Mouse (Mus musculus): ENCODE results near the gene A2ml1. TPM values are rescaled to one million over a fixed set of nuclear protein-coding genes. Genes with fewer than 3 reads are reported as not detected.

A2ml1 gene
- polyA plus RNA-seq, 1 experiment from 2014 or later, result 4.8 TPM

GRCm38 (mm10) chr6:128585642-128586245 lies 4.3 kb upstream of the A2ml1 start:
- ATAC-seq (ENCODE audit: low read depth) (0 out of 2 replicates have a peak, but pooled peaks have one; percentile 41), DNase-seq (ENCODE audit: low spot score) (peak; percentile 14)
- H3K9ac ChIP-seq (ENCODE audit: low read depth, low read length), result no peak overlapping the region
- no peaks in the 10 kb centered on the region for H3K9me3 ChIP-seq (ENCODE audit: control insufficient read depth, low read length)
- no peaks in the 10 kb centered on the region for H3K36me3 ChIP-seq (ENCODE audit: control insufficient read depth, insufficient read depth, low read length)
- H3K4me1 ChIP-seq (ENCODE audit: control insufficient read depth, insufficient read depth, low read length), result no peaks in the 10 kb centered on the region
- H3K4me3 ChIP-seq (ENCODE audit: low read depth, low read length), result no peak overlapping the region
- H3K27ac ChIP-seq (replicated peaks; ENCODE audit: low read depth, low read length), result no peak overlapping the region
- H3K27me3 ChIP-seq (replicated peaks; ENCODE audit: control insufficient read depth, insufficient read depth, low read length), result no peaks in the 10 kb centered on the region
- H3K4me2 ChIP-seq (ENCODE audit: low read depth, low read length), result no peak overlapping the region
- 66% methylated on average over 11 of the region's 11 CpGs for WGBS

- no peak overlapping the region for H3K27ac ChIP-seq (replicated peaks; ENCODE audit: low read depth, low read length)
- H3K27me3 ChIP-seq (replicated peaks; ENCODE audit: control insufficient read depth, insufficient read depth, low read length), result no peaks in the 10 kb centered on the region
- peak; percentile 36 for DNase-seq (ENCODE audit: low spot score)
- H3K36me3 ChIP-seq (ENCODE audit: control insufficient read depth, insufficient read depth, low read length), result no peaks in the 10 kb centered on the region
- H3K4me2 ChIP-seq (ENCODE audit: low read depth, low read length), result no peak overlapping the region
- WGBS, result 22% methylated on average over 10 of the region's 10 CpGs
- H3K4me1 ChIP-seq (ENCODE audit: control insufficient read depth, insufficient read depth, low read length), result no peaks in the 10 kb centered on the region
- no peak overlapping the region for H3K4me3 ChIP-seq (ENCODE audit: low read depth, low read length)
- H3K9ac ChIP-seq (ENCODE audit: low read depth, low read length), result no peak overlapping the region; the same call in 1 of the 2 replicates
- no peaks in the 10 kb centered on the region for H3K9me3 ChIP-seq (ENCODE audit: control insufficient read depth, low read length)
- no peak for ATAC-seq (ENCODE audit: low read depth)
Measured at GRCm38 (mm10) chr6:128584070-128584660, 2.8 kb upstream of the A2ml1 start.

GRCm38 (mm10) chr6:128577301-128577700 lies 4.1 kb downstream of the A2ml1 start:
- H3K9me3 ChIP-seq (ENCODE audit: control insufficient read depth, low read length), result no peaks in the 10 kb centered on the region
- H3K36me3 ChIP-seq (ENCODE audit: control insufficient read depth, insufficient read depth, low read length), result no peaks in the 10 kb centered on the region
- H3K4me3 ChIP-seq (ENCODE audit: low read depth, low read length), result no peak overlapping the region
- no peak overlapping the region for H3K9ac ChIP-seq (ENCODE audit: low read depth, low read length)
- H3K27ac ChIP-seq (replicated peaks; ENCODE audit: low read depth, low read length), result peak overlapping the region; percentile 33; the same call in 1 of the 2 replicates
- ATAC-seq (ENCODE audit: low read depth) (no peak), DNase-seq (ENCODE audit: low spot score) (peak; percentile 51)
- H3K27me3 ChIP-seq (replicated peaks; ENCODE audit: control insufficient read depth, insufficient read depth, low read length), result no peaks in the 10 kb centered on the region
- no peaks in the 10 kb centered on the region for H3K4me1 ChIP-seq (ENCODE audit: control insufficient read depth, insufficient read depth, low read length)
- no peak overlapping the region for H3K4me2 ChIP-seq (ENCODE audit: low read depth, low read length)
- 76% methylated on average over 9 of the region's 9 CpGs for WGBS

- ATAC-seq (ENCODE audit: low read depth) (no peak), DNase-seq (ENCODE audit: low spot score) (no peak)
- H3K4me3 ChIP-seq (ENCODE audit: low read depth, low read length), result no peak overlapping the region
- H3K36me3 ChIP-seq (ENCODE audit: control insufficient read depth, insufficient read depth, low read length), result no peaks in the 10 kb centered on the region
- H3K27ac ChIP-seq (replicated peaks; ENCODE audit: low read depth, low read length), result no peak overlapping the region
- no peak overlapping the region for H3K4me2 ChIP-seq (ENCODE audit: low read depth, low read length)
- no peaks in the 10 kb centered on the region for H3K27me3 ChIP-seq (replicated peaks; ENCODE audit: control insufficient read depth, insufficient read depth, low read length)
- no peaks in the 10 kb centered on the region for H3K9me3 ChIP-seq (ENCODE audit: control insufficient read depth, low read length)
- 94% methylated on average over 11 of the region's 11 CpGs for WGBS
- no peak overlapping the region for H3K9ac ChIP-seq (ENCODE audit: low read depth, low read length)
- no peaks in the 10 kb centered on the region for H3K4me1 ChIP-seq (ENCODE audit: control insufficient read depth, insufficient read depth, low read length)
Measured at GRCm38 (mm10) chr6:128566589-128566988, 14.8 kb downstream of the A2ml1 start.

GRCm38 (mm10) chr6:128554049-128554448 lies 27.4 kb downstream of the A2ml1 start:
- 81% methylated on average over 7 of the region's 7 CpGs for WGBS
- DNase-seq (ENCODE audit: low spot score), result no peak

GRCm38 (mm10) chr6:128549463-128550452 lies 31.6 kb downstream of the A2ml1 start:
- no peak overlapping the region for H3K27ac ChIP-seq (replicated peaks; ENCODE audit: low read depth, low read length)
- H3K27me3 ChIP-seq (replicated peaks; ENCODE audit: control insufficient read depth, insufficient read depth, low read length), result no peaks in the 10 kb centered on the region
- H3K9ac ChIP-seq (ENCODE audit: low read depth, low read length), result no peak overlapping the region
- 77% methylated on average over 15 of the region's 15 CpGs for WGBS
- no peak for ATAC-seq (ENCODE audit: low read depth)
- no peaks in the 10 kb centered on the region for H3K4me1 ChIP-seq (ENCODE audit: control insufficient read depth, insufficient read depth, low read length)
- DNase-seq (ENCODE audit: low spot score), result no peak
- H3K36me3 ChIP-seq (ENCODE audit: control insufficient read depth, insufficient read depth, low read length), result no peaks in the 10 kb centered on the region
- H3K4me3 ChIP-seq (ENCODE audit: low read depth, low read length), result no peak overlapping the region
- no peak overlapping the region for H3K4me2 ChIP-seq (ENCODE audit: low read depth, low read length)
- no peaks in the 10 kb centered on the region for H3K9me3 ChIP-seq (ENCODE audit: control insufficient read depth, low read length)

More at GRCm38 (mm10) chr6:128554049-128554448, 27.4 kb downstream of the A2ml1 start:
- no peak overlapping the region for H3K4me3 ChIP-seq (ENCODE audit: low read depth, low read length)
- H3K4me2 ChIP-seq (ENCODE audit: low read depth, low read length), result no peak overlapping the region
- ATAC-seq (ENCODE audit: low read depth), result no peak
- no peaks in the 10 kb centered on the region for H3K27me3 ChIP-seq (replicated peaks; ENCODE audit: control insufficient read depth, insufficient read depth, low read length)
- no peak overlapping the region for H3K27ac ChIP-seq (replicated peaks; ENCODE audit: low read depth, low read length)
- H3K9ac ChIP-seq (ENCODE audit: low read depth, low read length), result no peak overlapping the region
- H3K36me3 ChIP-seq (ENCODE audit: control insufficient read depth, insufficient read depth, low read length), result no peaks in the 10 kb centered on the region
- no peaks in the 10 kb centered on the region for H3K9me3 ChIP-seq (ENCODE audit: control insufficient read depth, low read length)
- H3K4me1 ChIP-seq (ENCODE audit: control insufficient read depth, insufficient read depth, low read length), result no peaks in the 10 kb centered on the region

GRCm38 (mm10) chr6:128548532-128548931 lies 32.9 kb downstream of the A2ml1 start:
- Histone ChIP-seq H3K4me2 (ENCODE audit: low read depth, low read length) (no peak overlapping the region), H3K36me3 (ENCODE audit: control insufficient read depth, insufficient read depth, low read length) (no peaks in the 10 kb centered on the region), H3K27me3 (replicated peaks; ENCODE audit: control insufficient read depth, insufficient read depth, low read length) (no peaks in the 10 kb centered on the region), H3K4me1 (ENCODE audit: control insufficient read depth, insufficient read depth, low read length) (no peaks in the 10 kb centered on the region), H3K9ac (ENCODE audit: low read depth, low read length) (no peak overlapping the region), H3K4me3 (ENCODE audit: low read depth, low read length) (no peak overlapping the region), H3K9me3 (ENCODE audit: control insufficient read depth, low read length) (no peaks in the 10 kb centered on the region), H3K27ac (replicated peaks; ENCODE audit: low read depth, low read length) (no peak overlapping the region)
- DNase-seq (ENCODE audit: low spot score) (no peak), ATAC-seq (ENCODE audit: low read depth) (no peak)
- WGBS, result 91% methylated on average over 10 of the region's 10 CpGs

- Histone ChIP-seq H3K27me3 (replicated peaks; ENCODE audit: control insufficient read depth, insufficient read depth, low read length) (no peaks in the 10 kb centered on the region), H3K4me2 (ENCODE audit: low read depth, low read length) (no peak overlapping the region), H3K4me1 (ENCODE audit: control insufficient read depth, insufficient read depth, low read length) (no peaks in the 10 kb centered on the region), H3K4me3 (ENCODE audit: low read depth, low read length) (no peak overlapping the region), H3K9me3 (ENCODE audit: control insufficient read depth, low read length) (no peaks in the 10 kb centered on the region), H3K9ac (ENCODE audit: low read depth, low read length) (no peak overlapping the region), H3K36me3 (ENCODE audit: control insufficient read depth, insufficient read depth, low read length) (no peaks in the 10 kb centered on the region), H3K27ac (replicated peaks; ENCODE audit: low read depth, low read length) (no peak overlapping the region)
- ATAC-seq (ENCODE audit: low read depth), result no peak
- WGBS, result 83% methylated on average over 4 of the region's 4 CpGs
- no peak for DNase-seq (ENCODE audit: low spot score)
Measured at GRCm38 (mm10) chr6:128545402-128545801, 36.0 kb downstream of the A2ml1 start.
